Mouse (Mus musculus) lung, postnatal 0 days (tissue): ENCODE measurements around the gene Itgam.

ENCODE experiments used
- CTCF ChIP-seq: IDR thresholded peaks from 2 replicates; pipeline ENCODE4 v1.5.1; 2016; ENCODE audit warnings: antibody characterized with exemption, mild to moderate bottlenecking
- EP300 ChIP-seq: IDR thresholded peaks from 2 replicates; pipeline ENCODE4 v1.6.1; 2016; ENCODE audit warnings: antibody characterized with exemption, mild to moderate bottlenecking, control low read depth

DNA sequence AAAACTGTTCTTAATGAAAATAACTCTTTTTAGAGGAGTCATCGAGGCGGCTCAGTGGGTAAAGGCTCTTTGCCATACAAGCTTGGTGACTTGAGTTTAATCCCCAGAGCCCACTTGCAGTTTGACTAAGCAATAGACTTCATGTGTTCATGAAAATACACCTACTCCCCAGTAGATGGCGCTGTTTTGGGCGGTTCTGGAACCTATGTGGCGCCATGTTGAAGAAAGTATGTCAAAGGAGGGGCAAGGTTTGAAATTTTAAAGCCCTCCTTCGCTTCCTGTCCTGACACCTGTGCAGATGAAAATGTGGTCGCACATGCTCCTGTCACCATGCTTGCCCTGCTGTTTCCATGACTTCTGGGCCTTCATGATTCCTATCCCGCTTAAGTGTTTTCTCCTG, 39.5 kb upstream of the Itgam start:
- TF ChIP-seq CTCF (peak; percentile 50), EP300 (no peak)
